Mouse (Mus musculus) small intestine, adult 2 months (tissue): ENCODE results near the gene L1cam. TPM values are rescaled to one million over a fixed set of nuclear protein-coding genes. Genes with fewer than 3 reads are reported as not detected.

ENCODE experiments used
- H3K27ac ChIP-seq: fragments of 200-500 bp; 2 replicates; pipeline ENCODE4 v1.5.1; 2012; ENCODE audit warnings: low read depth, low read length, control low read depth, inconsistent platforms; ENCODE audit not compliant: insufficient read depth
- H3K27me3 ChIP-seq: fragments of 200-500 bp; 2 replicates; pipeline ENCODE4 v1.6.1; 2012; ENCODE audit warnings: mild to moderate bottlenecking, moderate library complexity, low read length, inconsistent platforms; ENCODE audit not compliant: control insufficient read depth, insufficient read depth
- H3K36me3 ChIP-seq: fragments of 200-500 bp; 2 replicates; pipeline ENCODE4 v1.6.1; 2012; ENCODE audit warnings: mild to moderate bottlenecking, low read length, control low read depth, inconsistent platforms; ENCODE audit not compliant: control insufficient read depth, insufficient read depth
- H3K4me1 ChIP-seq: fragments of 200-500 bp; 2 replicates; pipeline ENCODE4 v1.6.1; 2012; ENCODE audit warnings: low read length, inconsistent platforms, mixed read lengths; ENCODE audit not compliant: control insufficient read depth, insufficient read depth, insufficient read length
- H3K4me3 ChIP-seq: fragments of 200-500 bp; 2 replicates; pipeline ENCODE4 v1.5.1; 2012; ENCODE audit warnings: low read depth, mild to moderate bottlenecking, control low read depth, inconsistent platforms, low read length, moderate library complexity
- CTCF ChIP-seq: fragments of 200-500 bp; IDR thresholded peaks from 2 replicates; pipeline ENCODE4 v1.5.1; 2012; ENCODE audit warnings: low read depth, mild to moderate bottlenecking, control low read depth, inconsistent platforms, low read length, moderate library complexity, mixed read lengths; ENCODE audit not compliant: insufficient replicate concordance, insufficient read length; ENCODE audit errors: extremely low read depth
- POLR2A ChIP-seq: fragments of 200-500 bp; IDR thresholded peaks from 2 replicates; pipeline ENCODE4 v1.6.1; 2012; ENCODE audit warnings: low read depth, mild to moderate bottlenecking, control low read depth, inconsistent platforms, low read length, moderate library complexity
- WGBS: fragments of 180-500 bp; shearing (Covaris S2); methylation state at CpG from one replicate; pipeline ENCODE4 v1.1.7; 2018; 5-methylcytosine and 5-hydroxymethylcytosine counted together
- polyA plus RNA-seq: library from polyadenylated mRNA; depleted of rRNA; stranded (reverse); fragments of >200 nt; gene quantifications from 2 replicates; pipeline ENCODE4 v1.2.3, GENCODE M21; 2012

The L1cam gene
- polyA plus RNA-seq, 1 experiment = 20.8 TPM

GRCm38 (mm10) chrX:73877014-73877413 is 18.9 kb downstream of the L1cam start:
- TF ChIP-seq CTCF = no peak
- no peak for TF ChIP-seq POLR2A
- 36% methylated on average over 1 of the region's 1 CpGs for whole genome bisulfite sequencing
- Histone ChIP-seq H3K4me1 (peaks cover 8% of the 10 kb centered on the region; the same call in 1 of the 2 replicates), H3K27me3 (no peaks in the 10 kb centered on the region), H3K4me3 (no peak overlapping the region), H3K27ac (peak overlapping the region; percentile 68), H3K36me3 (no peaks in the 10 kb centered on the region)

GRCm38 (mm10) chrX:73875881-73876280 is 20.0 kb downstream of the L1cam start:
- 71% methylated on average over 2 of the region's 2 CpGs for WGBS
- Histone ChIP-seq H3K27me3 (no peaks in the 10 kb centered on the region), H3K4me3 (no peak overlapping the region), H3K36me3 (no peaks in the 10 kb centered on the region), H3K27ac (no peak overlapping the region), H3K4me1 (peaks cover 8% of the 10 kb centered on the region; the same call in 1 of the 2 replicates)
- TF ChIP-seq CTCF (no peak), POLR2A (no peak)

GRCm38 (mm10) chrX:73871956-73872355 is 23.9 kb downstream of the L1cam start:
- H3K4me3 ChIP-seq = no peak overlapping the region
- no peak for TF ChIP-seq POLR2A
- no peak for TF ChIP-seq CTCF
- no peak overlapping the region for H3K27ac ChIP-seq
- H3K27me3 ChIP-seq = no peaks in the 10 kb centered on the region
- H3K36me3 ChIP-seq = no peaks in the 10 kb centered on the region
- H3K4me1 ChIP-seq = peaks cover 3% of the 10 kb centered on the region; the same call in 1 of the 2 replicates
- 78% methylated on average over 1 of the region's 1 CpGs for WGBS

- H3K4me3 ChIP-seq = no peak overlapping the region
- H3K36me3 ChIP-seq = no peaks in the 10 kb centered on the region
- no peak overlapping the region for H3K27ac ChIP-seq
- H3K27me3 ChIP-seq = no peaks in the 10 kb centered on the region
- no peaks in the 10 kb centered on the region for H3K4me1 ChIP-seq
- no peak for TF ChIP-seq CTCF
- no peak for TF ChIP-seq POLR2A
Measured at GRCm38 (mm10) chrX:73871474-73871873, 24.4 kb downstream of the L1cam start.

- WGBS = 30% methylated on average over 5 of the region's 5 CpGs
Measured at GRCm38 (mm10) chrX:73869334-73869733, 26.6 kb downstream of the L1cam start.

GRCm38 (mm10) chrX:73867852-73868251 is 28.1 kb downstream of the L1cam start:
- WGBS = 75% methylated on average over 1 of the region's 1 CpGs
- no peak overlapping the region for H3K4me3 ChIP-seq
- no peaks in the 10 kb centered on the region for H3K4me1 ChIP-seq
- peaks cover 4% of the 10 kb centered on the region; the same call in 1 of the 2 replicates for H3K36me3 ChIP-seq
- H3K27ac ChIP-seq = no peak overlapping the region
- no peaks in the 10 kb centered on the region for H3K27me3 ChIP-seq
- no peak for TF ChIP-seq POLR2A
- no peak for TF ChIP-seq CTCF

More at GRCm38 (mm10) chrX:73869334-73869733, 26.6 kb downstream of the L1cam start:
- Histone ChIP-seq H3K4me1 (no peaks in the 10 kb centered on the region), H3K36me3 (peaks cover 4% of the 10 kb centered on the region; the same call in 1 of the 2 replicates), H3K4me3 (no peak overlapping the region), H3K27ac (no peak overlapping the region), H3K27me3 (no peaks in the 10 kb centered on the region)
- TF ChIP-seq CTCF (no peak), POLR2A (no peak)

GRCm38 (mm10) chrX:73867256-73867655 is 28.6 kb downstream of the L1cam start:
- TF ChIP-seq CTCF (no peak), POLR2A (no peak)
- no peaks in the 10 kb centered on the region for H3K4me1 ChIP-seq
- H3K27me3 ChIP-seq = no peaks in the 10 kb centered on the region
- no peak overlapping the region for H3K4me3 ChIP-seq
- H3K27ac ChIP-seq = no peak overlapping the region
- peaks cover 7% of the 10 kb centered on the region; the same call in 1 of the 2 replicates for H3K36me3 ChIP-seq
- 47% methylated on average over 3 of the region's 3 CpGs for WGBS
